Mouse (Mus musculus): Measurements from ENCODE around the gene Arhgdib.

GRCm38 (mm10) chr6:136901010-136901409 lies 40.7 kb downstream of the Arhgdib start:
- TF ChIP-seq CTCF (IDR thresholded peaks at IDR 0.05; ENCODE audit: control insufficient read depth, insufficient read depth, low read length) = no peak
- TF ChIP-seq POLR2A (IDR thresholded peaks at IDR 0.05; ENCODE audit: borderline replicate concordance, control insufficient read depth, low read depth, low read length) = no peak

All from bone marrow, adult 2 months (tissue).